Mouse (Mus musculus): ENCODE data around the gene Ube2h. TPM values are rescaled to one million over a fixed set of nuclear protein-coding genes. Genes with fewer than 3 reads are reported as not detected.

The Ube2h gene
- total RNA-seq, 2 experiments from 2014 or later, result 90.5 to 92.1 TPM

- H3K4me3 ChIP-seq, result no peak overlapping the region
- no peak for DNase-seq (ENCODE audit: extremely low spot score in 1 of 2, low spot score in 2 of 2)
- intact Hi-C loops (cut with DNase I), result no loop called here
- no peak overlapping the region for H3K27ac ChIP-seq
- no peak for TF ChIP-seq CTCF (IDR thresholded peaks at IDR 0.05)
Observed at GRCm38 (mm10) chr6:30168275-30168674, 136.1 kb downstream of the Ube2h start.

GRCm38 (mm10) chr6:30167192-30167591, 137.1 kb downstream of the Ube2h start:
- no peak overlapping the region for H3K27ac ChIP-seq
- TF ChIP-seq CTCF (IDR thresholded peaks at IDR 0.05), result no peak
- no peak overlapping the region for H3K4me3 ChIP-seq
- DNase-seq (ENCODE audit: extremely low spot score in 1 of 2, low spot score in 2 of 2), result no peak
- intact Hi-C loops (cut with DNase I), result no loop called here

- intact Hi-C loops (cut with DNase I), result no loop called here
- DNase-seq (ENCODE audit: extremely low spot score in 1 of 2, low spot score in 2 of 2), result no peak
- Histone ChIP-seq H3K27ac (no peak overlapping the region), H3K4me3 (no peak overlapping the region)
- no peak for TF ChIP-seq CTCF (IDR thresholded peaks at IDR 0.05)
Observed at GRCm38 (mm10) chr6:30166349-30166748, 138.0 kb downstream of the Ube2h start.

GRCm38 (mm10) chr6:30162091-30162490, 142.2 kb downstream of the Ube2h start:
- Histone ChIP-seq H3K27ac (no peak overlapping the region), H3K4me3 (no peak overlapping the region)
- no peak for TF ChIP-seq CTCF (IDR thresholded peaks at IDR 0.05)
- no peak for DNase-seq (ENCODE audit: extremely low spot score in 1 of 2, low spot score in 2 of 2)
- intact Hi-C loops (cut with DNase I), result no loop called here

- DNase-seq (ENCODE audit: extremely low spot score in 1 of 2, low spot score in 2 of 2), result no peak
- TF ChIP-seq CTCF (IDR thresholded peaks at IDR 0.05), result no peak
- intact Hi-C loops (cut with DNase I), result no loop called here
Observed at GRCm38 (mm10) chr6:30161618-30162017, 142.7 kb downstream of the Ube2h start.

More at GRCm38 (mm10) chr6:30161618-30162017, 142.7 kb downstream of the Ube2h start:
- Histone ChIP-seq H3K27ac (no peak overlapping the region), H3K4me3 (no peak overlapping the region)

Small RNA genes lying within 50 kb of the gene (microRNA-seq; reads per million reads assigned to microRNA genes)
- 11.5 to 11.9 reads per million in 2 experiments for gene Mir182
- 18.2 to 27.0 reads per million in 2 experiments for gene Mir183
- gene Mir96, result 0 to 0.24 reads per million in 2 experiments

Other genes starting within 250 kb of the Ube2h start
- gene Zc3hc1, start 86.5 kb upstream of the Ube2h start, total RNA-seq (2021), result 10 to 100 TPM; 23.6 to 28.7 TPM
- 10 to 100 TPM; 87.2 to 91.9 TPM for gene Klhdc10, start 97.3 kb upstream of the Ube2h start, total RNA-seq (2021)
- 10 to 100 TPM; 18.3 to 21.7 TPM for gene Tmem209, start 205.2 kb upstream of the Ube2h start, total RNA-seq (2021)
- 1 to 10 TPM in 1 of 2 experiments, under 1 TPM in 1; 0.70 to 1.1 TPM for gene Ssmem1, start 205.3 kb upstream of the Ube2h start, total RNA-seq (2021)
- 1 to 10 TPM in 1 of 2 experiments, under 1 TPM in 1; 0.61 to 1.2 TPM for gene Cpa2, start 237.0 kb upstream of the Ube2h start, total RNA-seq (2021)